10 mouse cellular contexts compared by ENCODE assay signal in genomic region chr19:7214484-7214883, GRCm38 (mm10). TPM values are rescaled to one million over a fixed set of nuclear protein-coding genes. Genes with fewer than 3 reads are reported as not detected.
DNase-seq lines count a peak whose midpoint lies in the region; ATAC-seq lines count a peak whose summit lies in the region.
"Had no signal": no experiment of that assay in that cellular context is flagged by ENCODE, and none has a peak within 500 bp of the region (broad histone marks: within the 10 kb centered on the region; RNA-seq: fewer than 3 reads in every experiment).

No protein-coding gene starts in this region.

- H3K36me3 ChIP-seq in heart, embryonic 13.5 days = peaks cover 56% of the 10 kb centered on the region
- H3K36me3 ChIP-seq in liver, embryonic 12.5 days = peaks cover 59% of the 10 kb centered on the region
- peaks cover 17% of the 10 kb centered on the region for H3K36me3 ChIP-seq in liver, embryonic 11.5 days (ENCODE audit: control insufficient read depth, insufficient read depth, low read length)
- peaks cover 62% of the 10 kb centered on the region for H3K36me3 ChIP-seq in embryonic facial prominence, embryonic 10.5 days (replicated peaks)

- no peak overlapping the region for H3K27ac ChIP-seq in heart, embryonic 13.5 days (replicated peaks)
- no peak overlapping the region for H3K27ac ChIP-seq in liver, embryonic 12.5 days
- H3K27ac ChIP-seq in liver, embryonic 11.5 days (ENCODE audit: low read depth, low read length) = no peak overlapping the region
- H3K27ac ChIP-seq in embryonic facial prominence, embryonic 10.5 days (replicated peaks) = no peak overlapping the region
- H3K27ac ChIP-seq: embryonic facial prominence, embryonic 12.5 days; hindbrain, embryonic 10.5 days had no signal

- 75% methylated on average over 5 of the region's 5 CpGs for WGBS in heart, embryonic 13.5 days
- WGBS in liver, embryonic 12.5 days (ENCODE audit: insufficient replicate concordance) = 75% methylated on average over 5 of the region's 5 CpGs
- 82% methylated on average over 5 of the region's 5 CpGs for WGBS in liver, embryonic 11.5 days
- 94% methylated on average over 5 of the region's 5 CpGs for WGBS in embryonic facial prominence, embryonic 10.5 days

- DNase-seq in heart, postnatal 25 days (ENCODE audit: low spot score) = no peak
- DNase-seq in liver, embryonic 11.5 days (ENCODE audit: low spot score) = no peak
- no peak for DNase-seq in embryonic facial prominence, embryonic 10.5 days (ENCODE audit: low spot score)
- no peak for DNase-seq in thymus, adult 18-20 months
- DNase-seq in thymus, postnatal 25 days = no peak
- DNase-seq: right cerebral cortex, adult 18-20 months had no signal

- H3K27me3 ChIP-seq in heart, embryonic 13.5 days (replicated peaks) = no peaks in the 10 kb centered on the region
- no peaks in the 10 kb centered on the region for H3K27me3 ChIP-seq in liver, embryonic 12.5 days (replicated peaks)
- no peaks in the 10 kb centered on the region for H3K27me3 ChIP-seq in liver, embryonic 11.5 days (replicated peaks; ENCODE audit: control insufficient read depth, insufficient read depth, low read length)
- no peaks in the 10 kb centered on the region for H3K27me3 ChIP-seq in embryonic facial prominence, embryonic 10.5 days (replicated peaks; ENCODE audit: low read depth, poor library complexity, severe bottlenecking)
- H3K27me3 ChIP-seq: embryonic facial prominence, embryonic 12.5 days had no signal

- H3K9me3 ChIP-seq in heart, embryonic 13.5 days = no peaks in the 10 kb centered on the region
- no peaks in the 10 kb centered on the region for H3K9me3 ChIP-seq in liver, embryonic 12.5 days (replicated peaks)
- H3K9me3 ChIP-seq in liver, embryonic 11.5 days (ENCODE audit: control insufficient read depth, low read length) = no peaks in the 10 kb centered on the region
- H3K9me3 ChIP-seq in embryonic facial prominence, embryonic 10.5 days = no peaks in the 10 kb centered on the region
- H3K9me3 ChIP-seq: embryonic facial prominence, embryonic 12.5 days; hindbrain, embryonic 10.5 days had no signal

- no peak for ATAC-seq in heart, embryonic 13.5 days (ENCODE audit: extremely low read depth, insufficient number of reproducible peaks, low FRiP score, low TSS enrichment)
- no peak for ATAC-seq in liver, embryonic 12.5 days
- ATAC-seq in liver, embryonic 11.5 days (replicated peaks; ENCODE audit: low FRiP score) = no peak

- H3K4me2 ChIP-seq in heart, embryonic 13.5 days = peak overlapping the region; percentile 70
- peak overlapping the region; percentile 83; the same call in 1 of the 2 replicates for H3K4me2 ChIP-seq in liver, embryonic 12.5 days
- no peak overlapping the region for H3K4me2 ChIP-seq in liver, embryonic 11.5 days
- H3K4me2 ChIP-seq: embryonic facial prominence, embryonic 12.5 days had no signal

- H3K9ac ChIP-seq in heart, embryonic 13.5 days = 0 out of 2 replicates have a peak overlapping the region, but pooled peaks have one; percentile 11
- peak overlapping the region; percentile 7; the same call in 1 of the 2 replicates for H3K9ac ChIP-seq in liver, embryonic 12.5 days
- no peak overlapping the region for H3K9ac ChIP-seq in liver, embryonic 11.5 days (ENCODE audit: low read depth, low read length)
- H3K9ac ChIP-seq: embryonic facial prominence, embryonic 12.5 days had no signal

- no peak overlapping the region for H3K4me3 ChIP-seq in heart, embryonic 13.5 days
- no peak overlapping the region for H3K4me3 ChIP-seq in liver, embryonic 12.5 days
- H3K4me3 ChIP-seq in liver, embryonic 11.5 days (ENCODE audit: low read depth, low read length) = no peak overlapping the region
- peak overlapping the region; percentile 16; the same call in 1 of the 2 replicates for H3K4me3 ChIP-seq in embryonic facial prominence, embryonic 10.5 days
- H3K4me3 ChIP-seq: embryonic facial prominence, embryonic 12.5 days; hindbrain, embryonic 10.5 days had no signal

- intact Hi-C loops in heart, postnatal 25 days (cut with DNase I) = no loop called here

- H3K4me1 ChIP-seq in heart, embryonic 13.5 days = peaks cover 45% of the 10 kb centered on the region
- H3K4me1 ChIP-seq in liver, embryonic 12.5 days = peaks cover 51% of the 10 kb centered on the region
- H3K4me1 ChIP-seq in liver, embryonic 11.5 days (replicated peaks; ENCODE audit: control insufficient read depth, insufficient read depth, low read length) = peaks cover 19% of the 10 kb centered on the region
- peaks cover 27% of the 10 kb centered on the region for H3K4me1 ChIP-seq in embryonic facial prominence, embryonic 10.5 days

RNA-seq across cellular contexts. Expression of gene Cox8a, which starts 2.9 kb away (rescaled TPM):
- polyA plus RNA-seq in heart, embryonic 13.5 days (2015; fragmentation: Nextera tagmentation; extraction: Ambion mirVana) = 1,676 and 1,958 TPM in 2 replicates
- total RNA-seq in heart, postnatal 25 days (2021) = 100 to 1,000 TPM; 407 to 462 TPM
- polyA plus RNA-seq in liver, embryonic 12.5 days (2016; fragmentation: Nextera tagmentation; extraction: Ambion mirVana) = 915 and 936 TPM in 2 replicates
- 1,017 and 1,108 TPM in 2 replicates for polyA plus RNA-seq in liver, embryonic 11.5 days (2014; fragmentation: Nextera tagmentation; extraction: Ambion mirVana)
- 867 and 877 TPM in 2 replicates for polyA plus RNA-seq in embryonic facial prominence, embryonic 10.5 days (2016; fragmentation: Nextera tagmentation; extraction: Ambion mirVana)

RNA-seq across cellular contexts. Expression of gene Otub1, which starts 8.4 kb away (rescaled TPM):
- 147 and 160 TPM in 2 replicates for polyA plus RNA-seq in heart, embryonic 13.5 days (2015; fragmentation: Nextera tagmentation; extraction: Ambion mirVana)
- total RNA-seq in heart, postnatal 25 days (2021) = 10 to 100 TPM; 74.7 to 82.3 TPM
- polyA plus RNA-seq in liver, embryonic 12.5 days (2016; fragmentation: Nextera tagmentation; extraction: Ambion mirVana) = 85.0 and 85.2 TPM in 2 replicates
- 139 and 140 TPM in 2 replicates for polyA plus RNA-seq in liver, embryonic 11.5 days (2014; fragmentation: Nextera tagmentation; extraction: Ambion mirVana)
- polyA plus RNA-seq in embryonic facial prominence, embryonic 10.5 days (2016; fragmentation: Nextera tagmentation; extraction: Ambion mirVana) = 275 and 276 TPM in 2 replicates

RNA-seq across cellular contexts. Expression of gene Naa40, which starts 26.5 kb away (rescaled TPM):
- 51.0 and 52.1 TPM in 2 replicates for polyA plus RNA-seq in heart, embryonic 13.5 days (2015; fragmentation: Nextera tagmentation; extraction: Ambion mirVana)
- total RNA-seq in heart, postnatal 25 days (2021) = 10 to 100 TPM; 14.4 to 17.7 TPM
- polyA plus RNA-seq in liver, embryonic 12.5 days (2016; fragmentation: Nextera tagmentation; extraction: Ambion mirVana) = 42.0 and 44.8 TPM in 2 replicates
- 70.7 and 76.0 TPM in 2 replicates for polyA plus RNA-seq in liver, embryonic 11.5 days (2014; fragmentation: Nextera tagmentation; extraction: Ambion mirVana)
- polyA plus RNA-seq in embryonic facial prominence, embryonic 10.5 days (2016; fragmentation: Nextera tagmentation; extraction: Ambion mirVana) = 93.2 and 94.4 TPM in 2 replicates

RNA-seq across cellular contexts. Expression of gene Rcor2, which starts 52.6 kb away (rescaled TPM):
- polyA plus RNA-seq in heart, embryonic 13.5 days (2015; fragmentation: Nextera tagmentation; extraction: Ambion mirVana) = 12.7 and 16.5 TPM in 2 replicates
- total RNA-seq in heart, postnatal 25 days (2021) = 1 to 10 TPM; 6.9 to 7.5 TPM
- 4.0 and 5.1 TPM in 2 replicates for polyA plus RNA-seq in liver, embryonic 12.5 days (2016; fragmentation: Nextera tagmentation; extraction: Ambion mirVana)
- polyA plus RNA-seq in liver, embryonic 11.5 days (2014; fragmentation: Nextera tagmentation; extraction: Ambion mirVana) = 7.5 and 8.7 TPM in 2 replicates
- 51.0 and 58.6 TPM in 2 replicates for polyA plus RNA-seq in embryonic facial prominence, embryonic 10.5 days (2016; fragmentation: Nextera tagmentation; extraction: Ambion mirVana)
